Mouse (Mus musculus): ENCODE measurements around the gene 6430548M08Rik. TPM values are rescaled to one million over a fixed set of nuclear protein-coding genes. Genes with fewer than 3 reads are reported as not detected.

6430548M08Rik gene
- polyA plus RNA-seq, 1 experiment from 2014 or later = 3.0 TPM

DNA sequence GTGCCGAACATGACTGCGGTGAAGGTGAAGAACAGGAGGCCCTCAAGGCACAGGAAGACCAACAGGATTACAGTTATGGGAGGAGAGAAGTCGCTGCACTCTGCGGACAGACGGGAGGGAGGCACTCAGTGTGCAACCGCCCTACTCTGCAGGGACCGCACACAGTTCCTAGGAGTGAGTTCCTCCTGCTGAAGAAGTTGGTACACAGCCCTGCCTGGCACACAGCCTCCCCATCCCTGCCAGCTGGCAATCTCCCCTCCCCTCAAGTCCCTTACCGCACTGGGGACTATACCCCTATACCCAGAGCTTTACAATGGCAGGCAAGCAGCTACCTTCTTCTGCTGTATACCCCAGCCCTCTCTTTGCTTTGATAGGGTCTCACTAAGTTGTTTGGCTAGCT lies 30.7 kb upstream of the 6430548M08Rik start:
- H3K36me3 ChIP-seq = peaks cover 80% of the 10 kb centered on the region
- no peaks in the 10 kb centered on the region; the same call in 1 of the 2 replicates for H3K4me1 ChIP-seq (replicated peaks)
- no peak overlapping the region for H3K4me2 ChIP-seq
- no peak overlapping the region for H3K9ac ChIP-seq (replicated peaks)
- no peak overlapping the region for H3K4me3 ChIP-seq (replicated peaks)
- no peaks in the 10 kb centered on the region for H3K27me3 ChIP-seq
- WGBS = 94% methylated on average over 8 of the region's 8 CpGs
- H3K27ac ChIP-seq = no peak overlapping the region
- no peaks in the 10 kb centered on the region for H3K9me3 ChIP-seq
- ATAC-seq (ENCODE audit: insufficient number of reproducible peaks, insufficient read depth, low FRiP score, low TSS enrichment, low read depth) = no peak

DNA sequence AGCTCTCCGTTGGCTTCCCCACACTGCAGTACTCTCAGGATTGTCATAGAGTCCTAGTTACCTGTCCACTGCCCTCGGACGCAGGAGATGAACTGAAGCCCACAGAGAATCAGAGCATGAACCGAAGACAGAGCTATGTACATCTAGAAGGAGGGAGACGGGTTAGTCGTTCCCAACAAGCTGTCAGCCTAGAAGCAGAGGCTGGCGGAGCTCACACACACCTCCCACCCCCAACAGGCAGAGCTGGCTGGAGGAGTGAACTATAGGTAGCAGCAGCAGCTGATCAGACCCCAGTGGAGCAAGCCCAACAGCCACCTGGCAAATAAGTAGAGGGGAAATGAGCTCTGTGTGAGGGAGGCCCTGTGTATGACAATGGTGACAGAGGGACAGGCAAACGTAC lies 29.2 kb upstream of the 6430548M08Rik start:
- Histone ChIP-seq H3K36me3 (peaks cover 87% of the 10 kb centered on the region), H3K9me3 (no peaks in the 10 kb centered on the region), H3K27ac (no peak overlapping the region), H3K4me1 (replicated peaks) (no peaks in the 10 kb centered on the region; the same call in 1 of the 2 replicates), H3K4me2 (no peak overlapping the region), H3K4me3 (replicated peaks) (no peak overlapping the region), H3K27me3 (no peaks in the 10 kb centered on the region), H3K9ac (replicated peaks) (no peak overlapping the region)
- no peak for ATAC-seq (ENCODE audit: insufficient number of reproducible peaks, insufficient read depth, low FRiP score, low TSS enrichment, low read depth)
- WGBS = 89% methylated on average over 8 of the region's 8 CpGs

DNA sequence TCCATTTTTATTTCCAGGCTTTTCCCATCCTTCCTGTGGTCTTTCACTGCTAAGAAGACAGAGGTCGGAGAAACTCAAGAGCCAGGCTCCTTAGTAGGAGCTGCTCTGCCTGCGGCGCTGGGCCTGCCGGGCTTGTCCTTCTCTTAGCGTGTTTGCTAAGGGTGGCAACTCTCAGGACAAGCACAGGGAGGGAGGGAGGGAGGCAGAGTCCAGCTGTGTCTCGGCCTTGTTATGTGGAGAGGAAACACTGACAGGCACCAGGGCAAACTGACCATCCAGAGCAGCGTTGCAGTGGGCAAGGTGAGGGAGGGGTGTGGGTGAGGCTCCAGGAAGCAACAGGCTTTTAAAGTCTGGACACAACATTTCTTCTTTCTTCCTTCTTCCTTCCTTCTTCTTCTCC lies 24.4 kb upstream of the 6430548M08Rik start:
- H3K9ac ChIP-seq (replicated peaks) = no peak overlapping the region
- no peak overlapping the region for H3K4me2 ChIP-seq
- H3K4me3 ChIP-seq (replicated peaks) = no peak overlapping the region
- H3K4me1 ChIP-seq (replicated peaks) = no peaks in the 10 kb centered on the region
- 83% methylated on average over 7 of the region's 7 CpGs for WGBS
- peaks cover 84% of the 10 kb centered on the region for H3K36me3 ChIP-seq
- H3K27me3 ChIP-seq = no peaks in the 10 kb centered on the region
- ATAC-seq (ENCODE audit: insufficient number of reproducible peaks, insufficient read depth, low FRiP score, low TSS enrichment, low read depth) = no peak
- H3K9me3 ChIP-seq = no peaks in the 10 kb centered on the region
- no peak overlapping the region for H3K27ac ChIP-seq

DNA sequence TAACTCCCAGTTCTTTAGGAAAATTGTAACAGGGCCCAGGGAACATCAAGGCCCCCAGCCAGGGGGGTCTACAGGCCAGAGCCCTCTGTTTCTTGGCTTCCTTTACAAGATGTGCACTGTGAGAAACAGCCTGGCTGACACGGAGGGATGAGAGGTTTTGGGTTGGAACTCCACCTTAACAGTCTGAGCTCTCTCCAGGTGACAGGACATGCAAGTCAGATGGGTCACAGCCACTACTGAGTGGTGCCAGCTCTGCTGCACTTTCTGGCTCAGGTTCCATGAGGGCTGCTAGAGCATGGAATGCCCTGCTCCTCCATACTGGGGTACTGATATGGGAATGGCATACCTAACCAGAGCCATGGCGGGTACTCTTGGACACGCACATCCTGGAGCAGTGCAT lies 22.9 kb upstream of the 6430548M08Rik start:
- Histone ChIP-seq H3K36me3 (peaks cover 68% of the 10 kb centered on the region), H3K4me3 (replicated peaks) (no peak overlapping the region), H3K9me3 (no peaks in the 10 kb centered on the region), H3K27me3 (no peaks in the 10 kb centered on the region), H3K9ac (replicated peaks) (no peak overlapping the region), H3K27ac (no peak overlapping the region), H3K4me1 (replicated peaks) (no peaks in the 10 kb centered on the region), H3K4me2 (no peak overlapping the region)
- WGBS = 95% methylated on average over 3 of the region's 3 CpGs
- no peak for ATAC-seq (ENCODE audit: insufficient number of reproducible peaks, insufficient read depth, low FRiP score, low TSS enrichment, low read depth)

DNA sequence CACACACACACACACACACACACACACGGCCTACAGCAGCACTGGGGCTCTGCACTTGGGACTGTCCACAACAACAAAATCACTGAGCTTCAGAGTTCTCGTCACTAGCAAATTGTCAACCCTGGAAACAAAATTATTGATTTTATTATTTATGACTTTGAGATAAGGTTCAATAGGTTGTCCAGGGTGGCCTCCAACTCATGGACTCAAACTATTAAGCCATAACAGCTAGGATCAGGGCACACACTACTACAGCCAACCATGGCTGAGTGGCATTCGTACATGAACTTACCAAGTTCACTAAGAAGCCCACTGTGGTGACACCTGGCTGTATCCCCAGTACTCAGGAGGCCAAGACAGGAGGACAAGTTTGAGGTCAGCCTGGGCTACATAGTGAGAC lies 20.8 kb upstream of the 6430548M08Rik start:
- H3K9me3 ChIP-seq = no peaks in the 10 kb centered on the region
- H3K4me1 ChIP-seq (replicated peaks) = no peaks in the 10 kb centered on the region
- H3K4me2 ChIP-seq = no peak overlapping the region
- ATAC-seq (ENCODE audit: insufficient number of reproducible peaks, insufficient read depth, low FRiP score, low TSS enrichment, low read depth) = no peak
- peaks cover 48% of the 10 kb centered on the region for H3K36me3 ChIP-seq
- no peaks in the 10 kb centered on the region; the same call in 1 of the 2 replicates for H3K27me3 ChIP-seq
- no peak overlapping the region for H3K4me3 ChIP-seq (replicated peaks)
- H3K27ac ChIP-seq = no peak overlapping the region
- no peak overlapping the region for H3K9ac ChIP-seq (replicated peaks)
- WGBS = 90% methylated on average over 3 of the region's 3 CpGs

DNA sequence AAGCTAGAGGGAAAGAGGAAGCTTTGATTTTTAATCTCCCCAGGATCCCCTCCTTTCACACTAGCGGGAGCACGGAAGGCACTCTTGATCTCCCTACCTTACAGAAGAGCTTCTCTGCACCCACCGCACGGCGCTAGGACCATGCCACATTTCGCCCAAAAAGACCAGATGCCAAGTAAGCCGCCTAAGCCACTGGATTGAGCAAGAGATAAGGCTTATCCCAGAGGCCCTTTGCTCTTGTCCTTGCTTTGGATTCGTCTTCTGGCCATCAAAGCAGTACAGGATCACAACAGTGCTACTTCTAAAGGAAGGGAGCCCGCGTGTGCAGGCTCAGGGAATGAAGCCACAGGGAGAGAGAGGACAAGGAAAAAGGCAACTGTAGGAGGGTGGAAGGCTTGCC lies 19.2 kb upstream of the 6430548M08Rik start:
- H3K36me3 ChIP-seq = peaks cover 41% of the 10 kb centered on the region
- WGBS = 90% methylated on average over 10 of the region's 10 CpGs

DNA sequence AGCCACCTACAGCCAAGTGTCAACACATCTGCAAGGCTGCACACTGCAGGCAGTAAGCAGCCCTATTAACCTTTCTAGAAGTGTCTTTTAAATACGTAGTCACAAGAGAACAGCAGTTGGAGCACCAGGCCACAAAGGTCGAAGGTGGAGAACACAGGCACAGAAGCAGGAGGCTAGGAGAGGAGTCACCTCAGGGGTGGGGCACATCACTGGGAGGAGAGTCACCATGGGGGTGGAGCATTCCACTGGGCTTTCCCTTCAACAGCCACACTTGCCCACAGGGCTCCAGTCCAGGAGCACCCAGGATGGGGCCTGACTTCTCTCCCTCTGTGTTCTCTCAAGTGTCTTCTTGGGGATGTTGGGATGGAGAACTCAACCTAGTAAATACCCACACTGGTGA lies 17.5 kb upstream of the 6430548M08Rik start:
- H3K27ac ChIP-seq = no peak overlapping the region
- peaks cover 25% of the 10 kb centered on the region for H3K36me3 ChIP-seq
- H3K27me3 ChIP-seq = peaks cover 4% of the 10 kb centered on the region; the same call in 1 of the 2 replicates
- 55% methylated on average over 2 of the region's 2 CpGs for WGBS
- no peak overlapping the region for H3K4me2 ChIP-seq
- H3K4me3 ChIP-seq (replicated peaks) = no peak overlapping the region
- H3K4me1 ChIP-seq (replicated peaks) = peaks cover 16% of the 10 kb centered on the region
- H3K9me3 ChIP-seq = no peaks in the 10 kb centered on the region
- no peak for ATAC-seq (ENCODE audit: insufficient number of reproducible peaks, insufficient read depth, low FRiP score, low TSS enrichment, low read depth)
- H3K9ac ChIP-seq (replicated peaks) = 0 out of 2 replicates have a peak overlapping the region, but pooled peaks have one; percentile 4

More for the DNA sequence above, 19.2 kb upstream of the 6430548M08Rik start:
- Histone ChIP-seq H3K9me3 (no peaks in the 10 kb centered on the region), H3K9ac (replicated peaks) (no peak overlapping the region), H3K27me3 (peaks cover 4% of the 10 kb centered on the region; the same call in 1 of the 2 replicates), H3K27ac (no peak overlapping the region), H3K4me3 (replicated peaks) (no peak overlapping the region), H3K4me1 (replicated peaks) (peaks cover 7% of the 10 kb centered on the region), H3K4me2 (no peak overlapping the region)
- ATAC-seq (ENCODE audit: insufficient number of reproducible peaks, insufficient read depth, low FRiP score, low TSS enrichment, low read depth) = no peak

DNA sequence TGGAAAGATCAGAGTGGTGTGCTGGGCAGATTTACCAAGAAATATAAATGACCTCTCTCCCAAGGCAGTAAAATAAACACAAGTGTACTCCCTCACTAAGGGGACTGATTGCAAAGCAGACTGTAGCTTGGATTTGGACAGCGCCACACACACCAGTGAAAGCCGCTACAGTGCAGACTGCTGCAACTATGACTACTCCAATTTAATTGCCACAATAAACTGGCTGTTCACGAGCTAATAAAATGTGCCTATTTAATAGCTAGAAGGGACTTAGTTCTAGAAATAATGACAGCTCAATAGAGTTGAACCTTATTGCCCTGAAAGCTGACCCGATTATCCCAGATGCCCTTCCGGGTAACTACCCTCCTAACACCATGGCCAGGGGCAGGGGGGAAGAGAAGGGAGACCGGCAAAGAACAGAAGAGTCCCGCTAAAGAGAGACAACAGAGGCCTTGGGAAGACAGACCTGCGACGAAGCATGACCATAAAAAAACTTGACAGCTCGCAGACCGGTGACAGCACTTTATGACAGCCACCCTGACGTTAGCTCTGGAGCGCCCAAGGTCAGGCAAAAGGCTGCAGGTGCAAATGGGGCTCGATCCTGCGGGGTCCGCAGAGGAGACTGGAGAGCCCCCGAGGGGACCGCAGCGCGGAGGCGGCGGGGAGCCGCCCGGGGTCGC lies 13.4 kb upstream of the 6430548M08Rik start:
- ATAC-seq (ENCODE audit: insufficient number of reproducible peaks, insufficient read depth, low FRiP score, low TSS enrichment, low read depth) = peak; percentile 63
- peaks cover 4% of the 10 kb centered on the region; the same call in 1 of the 2 replicates for H3K27me3 ChIP-seq
- peak overlapping the region; percentile 91 for H3K4me2 ChIP-seq
- peak overlapping the region; percentile 84 for H3K9ac ChIP-seq (replicated peaks)
- WGBS = 2% methylated on average over 25 of the region's 25 CpGs
- H3K27ac ChIP-seq = peak overlapping the region; percentile 85
- H3K4me3 ChIP-seq (replicated peaks) = peak overlapping the region; percentile 97
- H3K4me1 ChIP-seq (replicated peaks) = peaks cover 29% of the 10 kb centered on the region
- H3K9me3 ChIP-seq = no peaks in the 10 kb centered on the region
- peaks cover 6% of the 10 kb centered on the region; the same call in 1 of the 2 replicates for H3K36me3 ChIP-seq

DNA sequence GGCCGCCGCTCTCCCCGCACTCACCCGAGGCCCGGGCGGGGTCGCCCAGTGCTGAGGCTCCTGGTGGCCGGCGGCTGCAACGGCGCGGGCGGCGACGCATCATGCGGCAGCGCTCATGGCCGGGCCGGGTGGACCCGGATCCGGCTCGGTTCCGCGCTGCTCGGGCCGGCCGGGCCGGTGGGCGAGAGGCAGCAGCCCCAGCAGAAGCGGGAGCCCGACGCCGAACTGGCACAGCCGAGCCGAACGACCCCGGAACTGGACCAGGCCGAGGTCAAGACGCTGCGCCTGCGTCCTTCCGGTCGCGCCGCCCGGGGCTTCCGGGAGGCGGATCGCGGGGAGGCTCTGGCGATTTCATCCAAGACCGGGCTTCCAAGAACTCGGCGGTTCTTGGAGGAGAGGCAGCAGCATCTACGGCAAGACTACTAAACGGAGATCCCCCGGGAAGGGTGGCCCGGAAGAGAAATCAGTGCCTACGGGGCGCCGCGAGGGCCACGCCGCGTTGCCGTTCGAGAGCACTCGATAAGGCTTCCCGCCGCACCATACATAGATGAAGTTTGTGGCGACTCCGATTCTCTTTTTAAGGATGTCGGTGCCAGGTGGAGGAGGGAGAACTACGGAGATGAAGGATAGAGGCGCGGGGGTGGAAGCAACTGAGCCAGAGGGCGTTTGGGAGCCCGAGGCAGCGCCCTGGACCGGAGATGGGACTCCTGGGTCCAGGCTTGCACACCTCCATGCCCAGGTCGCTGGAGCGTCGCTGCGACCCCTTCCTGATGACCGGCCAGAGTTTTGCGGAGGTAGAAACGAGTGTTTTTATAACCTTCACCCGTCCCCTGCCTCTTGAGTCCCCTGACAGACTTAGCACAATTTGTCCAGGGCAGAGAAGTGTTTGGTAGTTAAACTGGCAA lies 12.6 kb upstream of the 6430548M08Rik start, which contains the start of gene Zdhhc7:
Zdhhc7 (minus strand) TSS at position 415 of the 905 bp plus-strand sequence.
- H3K9me3 ChIP-seq = no peaks in the 10 kb centered on the region
- under 1% methylated on average over 87 of the region's 88 CpGs for WGBS
- peaks cover 29% of the 10 kb centered on the region for H3K4me1 ChIP-seq (replicated peaks)
- peak within 1 kb of the TSS; percentile 84 for H3K9ac ChIP-seq (replicated peaks)
- peak within 1 kb of the TSS; percentile 85 for H3K27ac ChIP-seq
- ATAC-seq (ENCODE audit: insufficient number of reproducible peaks, insufficient read depth, low FRiP score, low TSS enrichment, low read depth) = peak; percentile 41
- peak within 1 kb of the TSS; percentile 91 for H3K4me2 ChIP-seq
- H3K27me3 ChIP-seq = peaks cover 4% of the 10 kb centered on the region; the same call in 1 of the 2 replicates
- peaks cover 6% of the 10 kb centered on the region; the same call in 1 of the 2 replicates for H3K36me3 ChIP-seq
- peak within 1 kb of the TSS; percentile 97 for H3K4me3 ChIP-seq (replicated peaks)

DNA sequence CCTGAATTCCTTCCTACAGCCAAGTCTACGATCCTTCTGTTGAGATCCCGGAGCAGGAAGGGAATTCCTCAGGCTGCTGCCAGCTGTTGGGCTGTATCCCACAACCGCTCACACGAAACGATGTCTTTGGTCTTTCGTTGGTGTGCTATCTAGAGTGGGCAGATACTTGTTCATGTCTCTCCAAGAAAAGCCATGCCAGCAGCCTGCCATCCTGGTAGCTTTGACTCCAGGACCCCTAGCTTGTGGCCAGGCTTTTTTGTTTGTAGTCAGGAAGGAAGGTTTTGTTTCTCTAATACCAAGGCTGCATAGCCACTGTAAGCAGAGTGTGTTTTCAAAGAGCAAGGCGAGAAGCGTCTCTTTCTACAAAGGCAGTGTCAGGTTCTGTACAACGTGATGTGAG lies 10.0 kb upstream of the 6430548M08Rik start:
- Histone ChIP-seq H3K9me3 (no peaks in the 10 kb centered on the region), H3K9ac (replicated peaks) (no peak overlapping the region), H3K27me3 (no peaks in the 10 kb centered on the region), H3K4me1 (replicated peaks) (peaks cover 29% of the 10 kb centered on the region), H3K36me3 (peaks cover 6% of the 10 kb centered on the region; the same call in 1 of the 2 replicates), H3K4me3 (replicated peaks) (no peak overlapping the region), H3K4me2 (no peak overlapping the region), H3K27ac (no peak overlapping the region)
- WGBS = 92% methylated on average over 9 of the region's 9 CpGs
- ATAC-seq (ENCODE audit: insufficient number of reproducible peaks, insufficient read depth, low FRiP score, low TSS enrichment, low read depth) = no peak

DNA sequence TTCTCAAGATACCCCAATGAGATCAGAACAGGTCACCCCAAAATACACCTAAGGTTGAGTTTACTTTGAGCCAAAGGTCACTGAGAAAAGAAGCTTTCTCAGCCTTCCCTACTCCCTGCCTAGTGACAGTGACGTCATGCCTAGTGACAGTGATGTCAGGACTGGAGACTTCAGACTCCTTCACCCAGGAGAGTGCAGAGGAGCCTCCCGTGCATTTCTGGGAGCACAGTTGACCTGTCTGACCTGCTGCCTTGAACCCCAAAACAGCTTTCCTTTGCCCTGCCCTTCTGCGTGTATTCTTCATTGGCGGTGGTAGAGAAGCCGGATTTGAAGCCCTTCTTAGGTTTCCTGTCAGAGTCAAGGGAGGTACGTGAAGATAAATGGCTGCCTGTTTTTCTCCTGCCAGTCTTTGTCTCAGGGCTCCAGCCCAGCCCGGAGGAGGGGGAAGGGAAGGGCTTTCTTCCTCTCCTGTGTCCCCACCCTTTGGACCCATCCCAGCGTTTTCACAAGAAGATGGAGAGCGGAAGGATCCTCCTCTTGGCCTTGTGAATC lies 9.2 kb upstream of the 6430548M08Rik start:
- no peak overlapping the region for H3K9ac ChIP-seq (replicated peaks)
- 78% methylated on average over 9 of the region's 9 CpGs for WGBS
- peaks cover 22% of the 10 kb centered on the region for H3K4me1 ChIP-seq (replicated peaks)
- ATAC-seq (ENCODE audit: insufficient number of reproducible peaks, insufficient read depth, low FRiP score, low TSS enrichment, low read depth) = no peak
- H3K4me2 ChIP-seq = no peak overlapping the region
- peaks cover 6% of the 10 kb centered on the region; the same call in 1 of the 2 replicates for H3K36me3 ChIP-seq
- no peaks in the 10 kb centered on the region for H3K9me3 ChIP-seq
- no peak overlapping the region for H3K27ac ChIP-seq
- H3K27me3 ChIP-seq = no peaks in the 10 kb centered on the region
- no peak overlapping the region for H3K4me3 ChIP-seq (replicated peaks)

Data from limb, embryonic 12.5 days (tissue).